Mouse (Mus musculus): ENCODE measurements at regions not wholly inside any gene's neighbourhood (a gene's known extent, or its start where the extent isn't known, plus 50 kb on each side); places are given as distances from the start of the nearest gene placed in this dataset.

GRCm38 (mm10) chr4:127552456-127553225 is 194.7 kb upstream of the Gjb5 start:
- Histone ChIP-seq H3K36me3 (ENCODE audit: control insufficient read depth, insufficient read depth, low read length) (no peaks in the 10 kb centered on the region), H3K4me3 (ENCODE audit: low read depth, low read length) (no peak overlapping the region), H3K27ac (ENCODE audit: insufficient read depth, low read depth, low read length) (no peak overlapping the region), H3K27me3 (ENCODE audit: control insufficient read depth, insufficient read depth, low read length) (no peaks in the 10 kb centered on the region), H3K4me1 (ENCODE audit: control insufficient read depth, insufficient read depth, insufficient read length, low read length) (no peaks in the 10 kb centered on the region)
- WGBS: 70% methylated on average over 12 of the region's 12 CpGs
- TF ChIP-seq CTCF (IDR thresholded peaks at IDR 0.05; ENCODE audit: extremely low read depth, insufficient read length, insufficient replicate concordance, low read depth, low read length) (no peak), POLR2A (IDR thresholded peaks at IDR 0.05; ENCODE audit: low read depth, low read length) (no peak)

GRCm38 (mm10) chr4:127549581-127549980 is 191.6 kb upstream of the Gjb5 start:
- Histone ChIP-seq H3K4me1 (ENCODE audit: control insufficient read depth, insufficient read depth, insufficient read length, low read length) (no peaks in the 10 kb centered on the region), H3K4me3 (ENCODE audit: low read depth, low read length) (peak overlapping the region; percentile 23; the same call in 1 of the 2 replicates), H3K36me3 (ENCODE audit: control insufficient read depth, insufficient read depth, low read length) (no peaks in the 10 kb centered on the region), H3K27me3 (ENCODE audit: control insufficient read depth, insufficient read depth, low read length) (no peaks in the 10 kb centered on the region), H3K27ac (ENCODE audit: insufficient read depth, low read depth, low read length) (no peak overlapping the region)
- no peak for TF ChIP-seq POLR2A (IDR thresholded peaks at IDR 0.05; ENCODE audit: low read depth, low read length)
- WGBS: 51% methylated on average over 12 of the region's 12 CpGs

- no peaks in the 10 kb centered on the region for H3K4me1 ChIP-seq (ENCODE audit: control insufficient read depth, insufficient read depth, insufficient read length, low read length)
- H3K36me3 ChIP-seq (ENCODE audit: control insufficient read depth, insufficient read depth, low read length): no peaks in the 10 kb centered on the region
- H3K27ac ChIP-seq (ENCODE audit: insufficient read depth, low read depth, low read length): no peak overlapping the region
- no peaks in the 10 kb centered on the region for H3K27me3 ChIP-seq (ENCODE audit: control insufficient read depth, insufficient read depth, low read length)
- TF ChIP-seq POLR2A (IDR thresholded peaks at IDR 0.05; ENCODE audit: low read depth, low read length) (no peak), CTCF (IDR thresholded peaks at IDR 0.05; ENCODE audit: extremely low read depth, insufficient read length, insufficient replicate concordance, low read depth, low read length) (no peak)
- WGBS: 58% methylated on average over 6 of the region's 6 CpGs
- no peak overlapping the region for H3K4me3 ChIP-seq (ENCODE audit: low read depth, low read length)
These were observed 191.0 kb upstream of the Gjb5 start for GRCm38 (mm10) chr4:127549018-127549417.

GRCm38 (mm10) chr4:127545106-127545505 is 187.1 kb upstream of the Gjb5 start:
- 89% methylated on average over 6 of the region's 6 CpGs for WGBS
- Histone ChIP-seq H3K4me1 (ENCODE audit: control insufficient read depth, insufficient read depth, insufficient read length, low read length) (no peaks in the 10 kb centered on the region), H3K36me3 (ENCODE audit: control insufficient read depth, insufficient read depth, low read length) (no peaks in the 10 kb centered on the region), H3K4me3 (ENCODE audit: low read depth, low read length) (no peak overlapping the region), H3K27ac (ENCODE audit: insufficient read depth, low read depth, low read length) (no peak overlapping the region), H3K27me3 (ENCODE audit: control insufficient read depth, insufficient read depth, low read length) (no peaks in the 10 kb centered on the region)
- no peak for TF ChIP-seq CTCF (IDR thresholded peaks at IDR 0.05; ENCODE audit: extremely low read depth, insufficient read length, insufficient replicate concordance, low read depth, low read length)
- no peak for TF ChIP-seq POLR2A (IDR thresholded peaks at IDR 0.05; ENCODE audit: low read depth, low read length)

GRCm38 (mm10) chr4:127543276-127543675 is 185.3 kb upstream of the Gjb5 start:
- TF ChIP-seq POLR2A (IDR thresholded peaks at IDR 0.05; ENCODE audit: low read depth, low read length) (no peak), CTCF (IDR thresholded peaks at IDR 0.05; ENCODE audit: extremely low read depth, insufficient read length, insufficient replicate concordance, low read depth, low read length) (no peak)
- 82% methylated on average over 2 of the region's 2 CpGs for WGBS

GRCm38 (mm10) chr4:127542771-127543170 is 184.8 kb upstream of the Gjb5 start:
- no peak for TF ChIP-seq CTCF (IDR thresholded peaks at IDR 0.05; ENCODE audit: extremely low read depth, insufficient read length, insufficient replicate concordance, low read depth, low read length)
- no peak for TF ChIP-seq POLR2A (IDR thresholded peaks at IDR 0.05; ENCODE audit: low read depth, low read length)
- H3K27ac ChIP-seq (ENCODE audit: insufficient read depth, low read depth, low read length): no peak overlapping the region
- H3K4me1 ChIP-seq (ENCODE audit: control insufficient read depth, insufficient read depth, insufficient read length, low read length): no peaks in the 10 kb centered on the region
- 53% methylated on average over 4 of the region's 4 CpGs for WGBS
- H3K27me3 ChIP-seq (ENCODE audit: control insufficient read depth, insufficient read depth, low read length): no peaks in the 10 kb centered on the region
- H3K36me3 ChIP-seq (ENCODE audit: control insufficient read depth, insufficient read depth, low read length): no peaks in the 10 kb centered on the region
- H3K4me3 ChIP-seq (ENCODE audit: low read depth, low read length): no peak overlapping the region

More at GRCm38 (mm10) chr4:127543276-127543675, 185.3 kb upstream of the Gjb5 start:
- no peak overlapping the region for H3K4me3 ChIP-seq (ENCODE audit: low read depth, low read length)
- H3K36me3 ChIP-seq (ENCODE audit: control insufficient read depth, insufficient read depth, low read length): no peaks in the 10 kb centered on the region
- H3K27me3 ChIP-seq (ENCODE audit: control insufficient read depth, insufficient read depth, low read length): no peaks in the 10 kb centered on the region
- no peak overlapping the region for H3K27ac ChIP-seq (ENCODE audit: insufficient read depth, low read depth, low read length)
- H3K4me1 ChIP-seq (ENCODE audit: control insufficient read depth, insufficient read depth, insufficient read length, low read length): no peaks in the 10 kb centered on the region

GRCm38 (mm10) chr4:127536952-127537351 is 179.0 kb upstream of the Gjb5 start:
- 50% methylated on average over 5 of the region's 5 CpGs for WGBS
- Histone ChIP-seq H3K4me1 (ENCODE audit: control insufficient read depth, insufficient read depth, insufficient read length, low read length) (no peaks in the 10 kb centered on the region), H3K36me3 (ENCODE audit: control insufficient read depth, insufficient read depth, low read length) (no peaks in the 10 kb centered on the region), H3K27me3 (ENCODE audit: control insufficient read depth, insufficient read depth, low read length) (no peaks in the 10 kb centered on the region), H3K27ac (ENCODE audit: insufficient read depth, low read depth, low read length) (no peak overlapping the region), H3K4me3 (ENCODE audit: low read depth, low read length) (no peak overlapping the region)
- no peak for TF ChIP-seq CTCF (IDR thresholded peaks at IDR 0.05; ENCODE audit: extremely low read depth, insufficient read length, insufficient replicate concordance, low read depth, low read length)
- no peak for TF ChIP-seq POLR2A (IDR thresholded peaks at IDR 0.05; ENCODE audit: low read depth, low read length)

Data from small intestine, adult 2 months (tissue).